Mouse (Mus musculus) kidney, postnatal 10 days (tissue): ENCODE data around the gene Thoc5.

Experiments used
- DNase-seq: peaks from one replicate; pipeline ENCODE4 v3.0.0; 2021; ENCODE audit warnings: mixed read lengths

The Thoc5 gene

GRCm38 (mm10) chr11:4975623-4976022 lies 80.5 kb downstream of the Thoc5 start:
- peak; percentile 88 for DNase-seq
